Mouse (Mus musculus): Measurements from ENCODE around the gene Sgms2. TPM values are rescaled to one million over a fixed set of nuclear protein-coding genes. Genes with fewer than 3 reads are reported as not detected.

Gene Sgms2
- under 1 TPM; 0.11 to 0.59 TPM for polyA plus RNA-seq (2017; shearing (Covaris generic))

DNA sequence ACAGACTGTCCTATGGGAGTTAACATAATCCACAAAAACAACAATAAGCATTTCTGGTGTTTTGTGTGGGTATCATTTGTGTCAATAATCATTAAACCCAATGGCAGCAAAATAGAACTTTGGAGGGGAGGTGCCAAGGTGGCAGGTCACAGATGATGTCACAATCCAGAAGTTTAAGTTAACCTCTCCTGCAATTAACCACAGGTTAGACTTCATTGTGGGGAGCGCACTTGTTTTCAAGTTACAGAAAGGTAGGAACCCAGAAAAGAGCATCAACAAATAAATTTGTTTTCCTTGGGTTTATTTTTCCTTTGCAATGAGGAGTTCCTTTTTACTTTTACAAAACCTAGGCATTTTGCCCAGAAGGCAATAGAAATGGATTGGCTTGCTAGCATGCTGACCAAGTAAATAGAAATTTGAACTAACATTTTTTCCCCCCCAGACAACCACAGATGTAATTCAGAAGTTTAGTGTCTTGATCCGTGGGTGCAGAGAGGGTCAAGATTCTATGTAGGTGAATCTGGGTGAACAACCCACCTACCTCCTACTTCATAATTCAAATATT is at the start of gene Sgms2:
Sgms2 (minus strand) TSS at position 51 of the 565 bp plus-strand sequence.

DNA sequence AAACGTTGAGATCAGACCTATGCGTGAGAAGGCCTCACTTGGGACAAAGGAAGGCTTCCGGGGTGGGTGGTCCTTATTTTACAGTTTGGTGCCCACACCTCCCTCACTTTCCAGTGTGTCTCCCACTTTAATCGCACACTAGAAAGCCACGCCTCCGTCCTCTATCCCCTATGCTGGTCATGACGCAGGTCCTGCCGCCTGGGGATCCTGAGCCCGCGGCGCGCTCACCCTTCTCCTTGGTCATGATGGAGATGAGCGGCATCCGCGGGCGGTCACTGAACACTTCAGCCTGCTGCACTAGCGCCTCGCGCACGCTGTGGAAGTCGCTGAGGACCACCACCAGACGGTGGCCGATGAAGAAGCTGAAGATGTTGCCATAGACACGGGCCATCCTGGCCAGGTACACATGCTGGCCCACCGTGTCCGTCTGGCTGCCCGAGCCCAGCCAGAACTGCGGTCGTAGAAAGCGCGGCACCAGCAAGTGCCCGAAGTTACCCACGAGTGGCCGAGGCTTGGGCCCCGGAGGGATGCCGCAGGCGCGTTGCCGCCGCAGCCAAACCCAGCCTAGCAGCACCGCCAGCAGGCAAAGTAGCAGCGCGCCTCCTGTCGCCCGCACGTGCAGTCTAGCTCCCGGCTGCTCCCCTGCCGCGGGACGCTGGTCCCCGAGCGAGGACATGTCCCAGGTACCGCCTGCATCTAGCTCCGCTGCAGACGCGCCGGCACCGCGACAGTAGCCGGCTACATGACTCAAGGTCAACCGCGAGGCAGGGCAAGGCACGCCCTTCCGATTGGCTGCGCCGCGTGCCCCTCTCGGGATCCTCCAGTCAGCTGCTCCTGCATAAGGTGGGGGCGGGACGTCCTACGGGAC is 188.5 kb downstream of the Sgms2 start, which contains the start of gene Cyp2u1:
Cyp2u1 (minus strand) TSS at position 776 of the 868 bp plus-strand sequence.

DNA sequence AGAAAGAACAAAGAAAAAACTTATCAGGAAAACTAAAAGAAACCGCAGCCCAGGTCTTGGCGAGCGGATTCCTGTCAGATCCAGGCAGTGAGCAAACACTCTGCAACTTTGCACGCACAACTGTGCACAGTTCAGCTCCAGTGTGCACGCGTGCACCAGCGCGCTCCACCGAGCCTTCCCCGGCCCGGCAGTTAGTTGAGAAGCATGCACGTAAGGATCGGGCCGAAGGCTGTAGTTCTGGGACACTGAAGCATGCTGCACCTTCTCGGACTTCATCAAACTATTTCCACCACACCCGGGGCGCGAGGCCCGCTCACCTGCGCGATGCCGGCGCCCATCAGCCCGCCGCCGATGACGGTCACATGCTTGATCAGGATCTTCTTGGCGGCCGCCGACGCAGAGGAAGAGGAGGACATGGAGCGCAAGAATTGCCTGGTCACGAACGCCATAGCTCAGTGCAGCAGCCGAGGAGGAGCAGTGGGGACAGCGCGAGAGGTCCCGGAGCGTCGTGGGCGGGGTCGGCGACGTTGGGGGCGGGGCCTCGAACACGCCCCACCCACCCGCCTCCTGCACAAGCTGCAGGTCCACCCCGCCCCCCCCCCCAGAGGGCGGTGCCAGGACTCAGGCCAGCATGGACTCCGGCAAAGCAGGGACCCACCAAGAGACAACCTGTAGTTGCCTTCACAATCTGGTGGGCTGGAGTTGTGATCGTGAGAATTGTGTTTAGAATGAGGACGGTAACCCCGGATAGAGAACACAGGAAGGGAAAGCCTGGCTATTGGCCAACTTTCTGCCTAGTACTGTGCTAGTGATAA is 219.4 kb downstream of the Sgms2 start, which contains the start of gene Hadh:
Hadh (minus strand) TSS at position 543 of the 815 bp plus-strand sequence.

Other genes with a start within 250 kb of the Sgms2 start
- gene Hadh, start 219.3 kb downstream of the Sgms2 start, polyA plus RNA-seq (2017; shearing (Covaris generic)) = 10 to 100 TPM; 62.5 to 79.6 TPM
- gene Cyp2u1, start 188.2 kb downstream of the Sgms2 start, polyA plus RNA-seq (2017; shearing (Covaris generic)) = 1 to 10 TPM in 1 of 2 experiments, under 1 TPM in 1; 0.90 to 1.7 TPM
- gene Papss1, start 73.4 kb upstream of the Sgms2 start, polyA plus RNA-seq (2017; shearing (Covaris generic)) = 10 to 100 TPM; 29.7 to 32.7 TPM

All from inflammation-experienced regulatory T-cells (primary cell).